Mouse (Mus musculus) gastrocnemius, postnatal 10 days (tissue): Measurements from ENCODE around the gene Tbx19. TPM values are rescaled to one million over a fixed set of nuclear protein-coding genes. Genes with fewer than 3 reads are reported as not detected.

Source experiments
- DNase-seq: peaks from one replicate; pipeline ENCODE4 v3.0.0; 2021; ENCODE audit warnings: mixed read lengths
- long read RNA-seq, 2 experiments: library from polyadenylated mRNA; stranded (forward); transcript quantifications; one replicate each; pipeline ENCODE4 v2.0.0; 2021
- total RNA-seq, 2 experiments: library from RNA; stranded (reverse); gene quantifications; 2 replicates each; pipeline ENCODE4 v1.2.3; 2021

Tbx19 gene
- under 1 TPM; 0.16 to 0.19 TPM for total RNA-seq
- long read RNA-seq, experiment 1, result 0 reads
- long read RNA-seq, experiment 2, result 0 reads

DNA sequence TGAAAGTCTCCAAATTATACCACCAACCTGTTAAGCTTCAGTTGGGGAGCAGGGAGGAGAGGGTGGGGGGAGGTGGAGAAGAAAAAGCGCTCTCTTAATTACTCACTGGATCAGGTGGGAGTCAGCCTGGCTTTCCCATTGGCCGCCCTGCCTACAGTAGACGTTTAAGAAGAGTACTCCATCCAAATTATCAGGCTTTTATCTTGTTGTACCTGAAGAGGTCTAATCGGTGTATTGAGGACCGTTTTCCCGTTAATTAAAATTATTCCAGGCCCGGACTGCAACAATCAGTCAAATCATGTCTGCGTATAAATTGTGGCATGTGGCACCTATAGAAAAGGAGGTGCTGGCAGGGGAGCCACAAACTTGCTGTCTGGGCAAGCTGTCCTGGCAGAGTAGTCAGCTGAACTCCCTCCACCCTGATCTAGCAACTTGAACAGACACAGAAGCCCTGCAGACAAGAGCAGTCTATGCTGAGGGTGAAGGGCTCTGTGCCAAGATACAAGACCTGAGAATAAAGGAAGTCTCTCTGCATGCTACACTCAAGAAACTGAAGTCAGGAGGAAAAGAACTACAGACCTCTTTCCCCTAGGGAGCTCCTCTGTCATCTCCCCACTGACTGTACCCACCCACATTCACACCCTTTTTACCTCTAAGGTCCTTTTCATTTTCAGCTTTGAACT, at the start of gene Tbx19:
Gene Tbx19, minus strand, starts transcription at position 51 of the 683 bp plus-strand sequence.
- no peak for DNase-seq

DNA sequence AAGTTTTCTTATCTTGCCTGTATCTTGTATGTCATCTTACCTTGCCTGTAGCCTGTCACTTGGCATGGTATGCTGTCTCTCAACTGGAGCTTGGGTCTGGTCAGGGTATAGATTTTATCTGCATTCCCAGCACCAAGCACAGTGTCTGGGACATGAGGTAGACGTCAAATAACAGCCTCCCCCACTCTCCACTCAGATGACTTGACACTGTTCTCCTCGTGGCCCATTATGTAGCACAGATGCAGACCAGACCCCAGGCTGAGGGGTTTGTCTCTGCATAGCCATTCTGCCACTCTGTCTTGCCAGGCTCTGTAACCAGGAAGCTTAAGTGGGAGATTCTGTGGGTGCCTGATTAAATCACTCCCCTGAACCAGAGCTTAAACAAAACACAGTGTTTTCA, 45.0 kb upstream of the Tbx19 start:
- DNase-seq, result no peak

DNA sequence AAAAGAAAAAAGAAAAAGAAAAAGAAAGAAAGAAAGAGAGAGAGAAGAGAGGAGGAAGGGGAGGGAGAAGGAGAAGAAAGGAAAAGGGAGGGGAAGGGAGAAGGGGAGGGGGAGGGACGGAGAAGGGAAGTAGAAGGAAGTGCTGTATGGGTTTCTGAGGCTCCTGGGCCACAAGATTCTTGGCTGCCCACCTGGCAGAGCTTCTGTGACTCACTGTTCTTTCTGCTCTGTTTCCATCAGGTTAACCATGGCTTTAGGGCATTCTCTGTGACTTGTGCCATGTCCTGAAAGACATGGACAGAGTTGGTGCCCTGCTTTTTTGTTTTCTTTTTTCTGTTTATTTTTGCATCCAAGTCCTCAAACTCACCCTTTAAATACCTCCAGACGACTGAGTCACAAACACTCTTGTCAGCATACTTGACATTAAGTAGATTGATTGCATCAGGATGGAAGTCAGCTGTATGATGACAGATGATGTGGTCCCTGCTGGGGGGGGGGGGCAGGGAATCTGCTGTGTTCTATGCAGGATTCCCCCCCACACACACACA, 43.0 kb upstream of the Tbx19 start:
- DNase-seq, result no peak

DNA sequence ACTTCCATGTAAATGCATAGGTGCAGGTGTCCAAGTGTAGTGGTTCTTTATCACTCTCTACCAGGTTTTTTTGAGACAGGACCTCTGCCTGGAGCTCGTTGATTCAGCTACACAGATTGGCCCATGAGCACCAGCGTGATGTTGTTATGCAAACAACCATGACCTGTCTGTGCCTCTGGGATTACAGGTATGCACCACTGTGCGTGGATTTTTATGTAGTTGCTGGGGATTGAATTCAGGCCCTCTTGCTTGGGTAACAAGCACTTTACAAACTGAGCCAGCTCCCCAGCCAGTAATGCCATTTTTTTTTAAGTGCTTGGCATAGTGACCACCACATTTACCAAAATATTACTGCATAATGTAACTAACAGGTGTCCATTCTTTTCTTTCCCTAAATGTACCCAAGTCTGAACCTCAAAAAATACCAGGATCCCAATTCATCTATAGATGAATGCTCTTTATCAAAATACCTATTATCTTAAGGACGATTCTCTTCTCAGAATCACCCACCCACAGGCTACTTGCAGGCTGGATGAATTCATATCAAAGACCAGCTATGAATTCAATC, 41.0 kb upstream of the Tbx19 start:
- no peak for DNase-seq

DNA sequence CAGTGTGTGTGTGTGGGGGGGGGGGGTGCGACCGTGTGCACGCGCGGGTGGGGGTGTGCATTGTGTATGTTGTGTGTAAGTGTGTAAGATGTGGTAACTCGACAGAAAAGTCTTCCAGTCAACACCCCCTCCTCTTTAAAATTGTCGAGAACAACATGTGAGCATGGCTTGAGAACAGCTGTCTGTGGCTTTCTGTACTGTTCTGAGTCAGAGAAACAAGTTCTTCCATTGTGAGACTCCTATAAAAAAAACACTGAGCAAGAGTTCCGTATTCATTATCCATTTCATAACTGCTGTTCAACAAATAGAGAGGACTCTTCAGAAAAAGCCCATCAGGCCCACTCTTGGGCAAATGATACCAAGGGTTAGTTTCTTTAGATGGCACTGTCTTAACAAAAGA, 40.2 kb upstream of the Tbx19 start:
- no peak for DNase-seq

DNA sequence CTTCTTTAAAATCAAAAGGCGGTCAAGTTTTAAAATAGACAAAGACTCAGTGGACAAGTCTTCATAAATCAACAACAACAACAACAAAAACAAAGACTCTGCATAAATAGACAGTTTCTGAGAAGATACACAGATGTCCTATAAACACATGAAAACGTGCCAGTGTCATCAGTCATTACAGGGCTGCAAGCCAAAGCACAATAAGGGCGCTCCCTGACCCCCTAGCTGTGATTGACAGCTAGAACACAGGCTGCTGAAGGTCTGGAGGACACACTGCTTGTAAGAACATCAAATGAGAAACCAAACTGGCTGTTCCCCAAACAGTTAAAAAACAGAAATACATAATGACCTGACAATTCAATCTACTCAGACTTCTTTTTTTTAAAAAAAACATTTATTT, 39.1 kb upstream of the Tbx19 start:
- no peak for DNase-seq

DNA sequence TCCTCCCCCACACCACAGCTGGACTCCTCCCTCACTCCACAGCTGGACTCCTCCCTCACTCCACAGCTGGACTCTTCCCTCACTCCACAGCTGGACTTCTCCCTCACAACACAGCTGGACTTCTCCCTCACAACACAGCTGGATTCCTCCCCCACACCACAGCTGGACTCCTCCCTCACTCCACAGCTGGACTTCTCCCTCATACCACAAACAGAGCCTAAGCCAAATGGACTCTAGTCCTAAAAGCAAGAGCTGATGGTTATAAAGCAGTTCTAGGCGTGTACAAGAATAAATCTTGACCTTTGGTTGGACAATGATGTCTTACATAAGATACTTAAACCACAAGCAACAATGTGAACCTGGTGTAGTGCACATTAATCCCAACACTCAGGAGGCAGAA, 38.4 kb upstream of the Tbx19 start:
- DNase-seq, result no peak

DNA sequence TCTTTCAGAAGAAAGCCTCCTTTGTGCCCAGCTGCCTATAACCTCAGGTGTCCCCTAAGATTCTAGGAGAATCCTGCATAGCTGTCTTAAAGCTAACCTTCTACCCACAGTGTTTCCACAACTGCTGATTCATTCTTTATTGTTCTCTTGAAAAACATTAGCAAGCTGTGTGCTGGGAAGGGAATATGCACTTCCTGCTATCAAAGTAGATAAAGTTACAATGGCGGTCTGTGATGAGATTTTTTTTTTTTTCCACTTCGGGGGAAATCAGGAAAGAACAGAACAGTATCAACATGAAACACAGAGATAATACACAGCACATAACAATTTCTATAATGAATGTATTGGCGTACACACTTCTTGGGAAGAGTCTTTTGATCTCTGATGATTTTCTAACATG, 37.3 kb upstream of the Tbx19 start:
- DNase-seq, result no peak

DNA sequence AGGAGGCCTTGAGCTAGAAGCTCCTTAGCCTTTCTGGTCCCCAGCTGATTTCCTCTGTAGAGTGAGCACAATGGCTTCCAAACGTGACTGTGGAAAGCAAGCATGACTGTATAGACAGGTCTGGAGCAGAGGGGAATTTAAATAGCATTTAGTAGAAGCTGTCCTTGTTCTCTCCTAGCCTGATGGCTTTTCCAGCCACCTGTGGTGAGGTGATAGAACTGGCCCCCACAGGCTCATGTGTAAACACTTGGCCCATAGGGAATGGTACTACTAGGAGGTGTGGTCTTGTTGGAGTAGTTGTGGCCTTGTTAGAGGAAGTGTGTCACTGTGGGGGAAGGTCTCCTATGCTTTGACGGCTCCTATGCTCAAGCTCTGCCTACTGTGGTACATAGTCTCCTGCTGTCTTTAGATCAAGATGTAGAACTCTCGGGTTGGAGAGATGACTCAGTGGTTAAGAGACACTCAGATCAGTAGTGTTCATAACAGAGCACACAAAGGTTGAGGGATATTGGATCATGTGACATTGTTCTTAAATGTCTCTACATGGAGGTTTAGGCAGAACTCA, 34.9 kb upstream of the Tbx19 start:
- no peak for DNase-seq

DNA sequence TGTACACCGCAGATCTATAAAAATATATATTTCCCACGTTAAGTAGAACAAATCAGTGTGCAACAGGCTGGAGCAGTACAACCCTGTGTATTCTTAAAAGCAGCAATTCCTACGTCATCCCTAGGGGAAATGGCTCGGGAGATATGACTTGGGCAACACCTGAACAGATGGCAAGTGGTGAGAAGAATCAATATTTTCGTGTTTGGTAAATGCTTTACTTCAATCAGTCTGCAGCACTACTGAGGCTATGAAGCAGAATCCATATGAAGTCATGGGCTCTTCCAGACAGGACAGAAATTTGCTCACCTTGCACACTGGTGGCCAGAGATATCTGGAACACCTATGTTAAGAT, 34.1 kb upstream of the Tbx19 start:
- DNase-seq, result no peak

DNA sequence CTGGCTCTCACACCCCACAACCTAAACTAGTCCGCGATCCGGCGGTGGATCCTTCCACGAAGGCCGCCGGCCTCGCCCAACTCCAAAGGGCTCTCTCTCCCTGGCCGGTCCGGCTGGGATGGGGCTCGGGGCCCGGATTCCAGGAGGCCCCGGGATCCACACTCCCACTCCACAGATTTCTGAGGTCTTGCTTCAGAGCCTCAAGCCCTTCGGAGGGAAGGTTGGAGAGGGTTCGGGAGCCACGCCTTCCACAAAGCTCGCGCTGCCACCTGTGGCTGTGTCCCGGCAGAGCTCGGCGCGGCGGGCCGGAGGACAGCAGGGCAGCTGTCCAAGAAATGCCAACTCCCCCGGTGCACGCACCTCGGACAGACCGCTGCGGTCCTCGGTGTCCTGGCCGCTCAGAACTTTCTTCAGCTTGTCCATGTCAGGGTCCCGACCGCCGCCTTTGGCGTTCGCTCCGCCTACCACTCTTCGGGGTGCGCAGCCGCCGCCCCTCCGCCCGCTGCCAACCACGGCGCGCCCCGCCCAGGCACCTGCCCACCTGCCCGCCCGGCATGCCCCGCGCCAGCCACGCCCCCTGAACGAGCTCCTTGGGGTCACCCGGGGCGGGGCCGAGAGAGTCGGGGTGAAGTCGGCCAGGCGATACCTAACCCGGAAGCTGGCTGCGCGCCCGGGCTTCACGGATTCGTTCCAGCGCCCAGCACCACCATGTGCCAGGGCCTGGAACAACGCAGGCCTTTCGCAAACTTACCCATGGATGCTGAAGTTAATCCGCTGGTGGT, 33.5 kb upstream of the Tbx19 start, which contains the start of gene Sft2d2:
Gene Sft2d2, minus strand, starts transcription at position 559 of the 782 bp plus-strand sequence.
- DNase-seq, result peak; percentile 91

DNA sequence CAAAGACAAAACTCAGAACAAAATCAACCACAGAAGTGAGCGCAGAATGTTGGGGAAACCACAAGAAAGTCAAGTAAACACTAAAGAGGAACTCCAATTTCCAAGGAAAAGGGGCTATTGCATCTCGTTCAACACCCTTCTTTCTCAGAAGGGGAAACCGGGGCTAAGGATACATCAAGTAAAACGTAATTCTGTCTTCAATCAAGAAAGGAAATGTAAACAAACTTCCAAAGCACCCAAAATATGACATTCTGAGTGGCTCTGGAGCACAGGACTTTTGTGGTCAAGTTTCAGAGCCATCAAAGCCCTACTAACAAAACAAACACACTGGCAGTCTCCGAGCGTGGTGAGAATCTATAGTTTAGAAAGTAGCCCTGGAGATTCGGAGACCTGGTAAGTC, 32.9 kb upstream of the Tbx19 start:
- DNase-seq, result no peak

DNA sequence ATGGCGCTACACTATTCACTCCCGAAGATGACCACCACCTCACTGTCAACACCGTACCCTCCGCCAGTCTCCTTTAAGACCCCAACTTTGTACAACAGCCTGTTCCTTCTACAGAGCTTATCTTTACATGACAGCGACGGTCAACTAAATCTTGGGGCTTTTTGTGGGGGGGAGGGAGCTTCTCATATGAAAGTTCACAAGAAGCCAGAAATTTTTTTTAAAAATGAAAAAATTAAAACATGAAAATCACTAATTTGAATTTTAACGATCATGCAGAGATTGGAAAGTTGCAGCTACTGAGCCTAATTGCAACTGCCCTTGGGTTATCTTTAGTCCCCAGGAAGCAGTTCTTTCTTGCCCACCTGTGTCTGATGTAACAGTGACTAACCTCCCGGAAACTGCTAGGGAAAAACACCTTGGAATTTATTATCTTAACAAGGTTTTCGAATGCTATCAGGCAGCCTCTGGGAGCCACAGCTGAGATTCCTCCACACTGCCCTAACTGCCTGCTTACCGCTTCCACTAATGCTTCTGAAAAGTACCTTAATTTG, 32.2 kb upstream of the Tbx19 start:
- DNase-seq, result no peak

DNA sequence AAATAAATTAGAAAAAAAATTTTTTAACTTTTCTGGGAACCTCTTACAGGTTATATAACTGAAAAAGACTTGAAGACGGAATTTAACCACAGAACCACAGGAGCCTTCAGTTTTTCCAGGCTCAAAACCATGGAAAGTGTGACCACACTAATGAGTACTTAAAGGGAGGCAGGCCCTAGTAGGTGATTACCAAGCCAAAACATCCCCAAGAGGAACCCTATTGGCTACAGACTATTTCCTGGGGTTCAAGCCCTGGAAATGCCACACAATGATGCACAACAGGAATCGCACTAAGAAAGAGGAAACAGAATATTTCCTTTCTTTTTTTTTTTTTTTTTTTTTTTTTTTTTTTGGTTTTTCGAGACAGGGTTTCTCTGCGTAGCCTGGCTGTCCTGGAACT, 31.5 kb upstream of the Tbx19 start:
- no peak for DNase-seq

DNA sequence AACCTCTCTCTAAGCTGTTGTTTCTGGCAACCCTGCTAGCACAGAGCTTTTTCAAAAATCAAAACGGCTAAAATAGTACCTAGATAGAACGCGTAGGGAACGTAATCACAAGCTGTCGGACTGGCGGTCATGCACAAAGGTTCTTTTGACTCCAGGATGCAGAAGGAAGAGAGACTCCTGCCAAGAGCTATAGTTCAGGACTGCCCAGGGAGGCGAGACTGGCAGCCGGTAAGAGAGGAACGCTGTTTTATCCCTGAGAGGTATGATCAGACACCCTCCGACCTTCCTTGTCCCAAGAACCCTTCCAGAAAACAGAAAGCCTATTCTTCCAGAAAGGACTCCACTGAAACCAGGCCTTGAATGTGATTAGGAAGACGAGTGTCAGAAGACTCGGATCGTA, 31.0 kb upstream of the Tbx19 start:
- DNase-seq, result no peak

DNA sequence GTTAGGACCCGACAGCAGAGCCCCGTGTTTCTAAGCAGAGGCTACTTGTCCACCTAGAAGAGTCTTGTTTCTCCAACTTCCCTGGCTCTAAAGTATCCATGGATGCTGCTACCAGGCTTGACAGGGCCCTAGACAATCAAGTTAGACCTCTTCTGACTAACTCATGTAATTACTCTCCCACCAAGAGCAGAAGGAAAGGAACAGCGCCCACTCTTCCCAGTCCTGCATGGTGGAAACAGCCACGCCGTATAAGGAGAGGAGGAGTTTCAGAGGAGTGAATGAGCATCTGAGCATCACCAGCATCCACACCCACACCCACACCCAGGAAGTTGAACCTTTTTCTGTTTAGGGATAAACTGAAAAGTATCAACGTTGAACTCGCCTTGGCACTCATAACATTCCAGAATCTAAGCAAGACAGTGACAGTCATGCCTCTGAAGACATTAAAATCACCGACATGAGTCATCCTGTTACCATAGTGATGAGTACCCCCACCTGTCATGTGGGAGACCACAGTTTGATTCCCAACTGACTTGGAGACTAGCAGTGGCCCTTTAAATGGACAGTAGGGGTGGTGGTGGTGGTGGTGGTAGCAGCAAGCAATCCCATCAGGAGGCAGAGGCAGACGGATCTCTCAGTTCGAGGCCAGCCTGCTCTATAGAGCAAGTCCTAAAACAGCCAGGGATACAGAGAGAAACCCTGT, 30.1 kb upstream of the Tbx19 start:
- DNase-seq, result no peak

DNA sequence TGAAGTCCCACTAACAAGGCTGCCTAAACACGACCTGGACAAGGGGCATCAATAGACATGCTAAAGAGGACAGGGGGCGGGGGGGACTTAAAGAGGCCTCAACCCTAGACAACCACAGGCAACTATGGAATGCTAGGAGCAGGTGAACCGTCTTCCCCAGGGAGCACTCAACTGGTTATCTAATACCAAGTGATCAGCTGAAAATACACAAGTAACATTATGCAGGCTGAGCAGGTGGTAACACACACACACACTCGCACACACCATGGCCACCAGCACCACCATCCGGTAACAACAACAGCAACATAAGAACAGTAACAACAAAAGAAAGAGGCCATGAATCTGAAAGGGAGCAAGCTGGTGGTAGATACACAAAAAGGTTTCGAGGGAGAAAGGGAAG, 29.5 kb upstream of the Tbx19 start:
- no peak for DNase-seq

DNA sequence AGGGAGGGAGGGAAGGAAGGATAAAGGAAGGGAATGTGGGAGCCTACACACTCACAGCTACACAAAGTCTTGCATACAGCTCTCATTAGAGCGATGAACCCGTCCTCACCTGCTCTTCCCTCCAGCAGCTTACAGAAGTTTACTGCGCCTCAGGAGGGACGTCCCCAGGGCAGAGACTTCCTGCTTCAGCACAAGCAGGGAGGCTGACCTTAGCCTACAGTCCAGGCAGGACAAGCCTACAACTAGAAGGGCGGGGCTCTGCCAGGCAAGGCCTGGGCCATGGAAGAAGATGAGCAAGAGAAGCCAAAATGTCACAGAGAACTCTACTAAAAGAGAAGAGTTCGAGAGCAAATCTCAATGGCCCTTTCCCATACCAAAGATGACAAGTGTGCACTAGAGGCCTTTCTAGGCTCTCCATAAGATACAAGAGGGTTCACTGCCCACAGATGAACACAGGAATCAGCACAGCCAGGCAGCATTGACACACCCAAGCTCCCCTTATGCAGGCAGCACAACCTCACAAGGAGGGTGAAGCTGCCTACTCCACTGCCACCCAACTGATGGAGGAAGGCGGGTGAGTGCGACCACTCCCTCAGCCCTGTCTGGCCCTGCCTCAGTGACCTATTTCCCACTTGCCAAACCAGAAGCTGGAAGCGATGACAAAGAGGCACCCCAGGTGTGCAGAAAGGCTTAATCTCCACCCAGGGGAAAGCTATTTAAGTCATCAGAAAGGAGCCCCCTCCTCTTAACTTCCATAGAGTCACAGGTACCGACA, 28.4 kb upstream of the Tbx19 start:
- DNase-seq, result no peak

DNA sequence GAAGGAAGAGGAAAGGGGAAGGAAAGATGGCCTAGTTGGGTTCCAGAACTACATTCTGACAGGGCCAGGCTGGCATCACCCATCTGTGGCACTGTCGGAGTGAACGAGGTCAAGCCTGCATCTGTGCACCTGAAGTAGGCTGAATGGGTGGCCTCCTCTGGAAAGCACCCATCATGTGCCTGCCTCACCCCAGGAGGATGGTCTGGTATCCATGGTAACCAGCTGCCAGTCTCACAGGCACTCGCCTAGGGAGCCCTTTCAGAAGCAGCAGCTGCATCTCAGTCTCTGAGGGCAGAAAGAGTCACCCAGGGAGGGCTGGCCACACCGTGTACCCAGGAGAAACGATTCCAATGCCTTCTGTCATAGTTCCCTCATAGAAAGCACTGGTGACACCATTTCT, 26.8 kb upstream of the Tbx19 start:
- no peak for DNase-seq

DNA sequence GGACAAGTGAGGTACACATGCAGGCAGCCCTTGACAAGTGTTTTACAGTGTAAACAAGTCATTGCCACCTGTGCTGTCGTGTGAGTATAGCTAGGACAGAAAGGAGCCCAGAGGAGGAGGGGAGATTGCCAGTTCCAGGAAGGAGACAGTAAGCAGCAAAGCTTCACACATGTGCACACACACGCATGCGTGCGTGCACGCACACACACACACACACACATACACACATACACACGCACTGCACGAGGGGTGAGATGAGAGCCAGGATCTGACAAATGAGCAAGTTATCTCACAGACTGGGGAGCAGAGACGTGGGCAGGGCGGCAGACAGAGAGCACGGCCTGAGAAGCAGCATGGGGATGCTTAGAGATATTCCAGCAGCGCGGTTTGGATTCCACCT, 25.9 kb upstream of the Tbx19 start:
- DNase-seq, result no peak

DNA sequence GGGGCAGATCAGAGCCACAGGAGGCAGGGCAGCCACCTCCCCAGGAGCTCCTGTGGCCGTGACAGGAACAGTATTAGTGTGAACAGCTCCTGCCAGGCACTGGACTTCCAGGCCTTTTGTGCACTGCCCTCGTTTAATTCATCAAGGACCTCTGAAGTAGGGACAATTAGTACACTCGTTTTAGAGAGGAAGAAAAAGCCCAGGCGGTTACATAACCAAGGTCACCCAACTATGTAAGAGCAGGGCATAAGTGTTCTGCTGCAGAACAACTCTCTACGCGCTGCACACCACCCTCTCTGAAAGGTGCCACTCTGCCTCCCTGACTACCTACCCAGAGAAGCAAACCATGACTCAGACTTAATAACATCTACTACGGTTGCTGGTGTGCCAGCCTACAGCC, 24.5 kb upstream of the Tbx19 start:
- no peak for DNase-seq
